In genomic region chr2:19699573-19700295, GRCm38 (mm10) we compare ENCODE assay signal across 19 mouse cellular contexts. TPM values are rescaled to one million over a fixed set of nuclear protein-coding genes. Genes with fewer than 3 reads are reported as not detected.
DNase-seq lines count a peak whose midpoint lies in the region; ATAC-seq lines count a peak whose summit lies in the region.
"Had no signal": no experiment of that assay in that cellular context is flagged by ENCODE, and none has a peak within 500 bp of the region (broad histone marks: within the 10 kb centered on the region; RNA-seq: fewer than 3 reads in every experiment).

No protein-coding gene starts in this region.

- no peak overlapping the region for H3K4me3 ChIP-seq in kidney, embryonic 15.5 days (replicated peaks)
- no peak overlapping the region for H3K4me3 ChIP-seq in kidney, embryonic 16.5 days (ENCODE audit: low read length)
- no peak overlapping the region for H3K4me3 ChIP-seq in liver, embryonic 16.5 days (ENCODE audit: low read depth, low read length)
- H3K4me3 ChIP-seq: gastrocnemius, adult 2 months; hindbrain, embryonic 10.5 days; neural tube, embryonic 12.5 days had no signal

- no peaks in the 10 kb centered on the region for H3K9me3 ChIP-seq in kidney, embryonic 15.5 days (replicated peaks)
- no peaks in the 10 kb centered on the region for H3K9me3 ChIP-seq in kidney, embryonic 16.5 days (ENCODE audit: low read length)
- no peaks in the 10 kb centered on the region for H3K9me3 ChIP-seq in liver, embryonic 16.5 days (replicated peaks; ENCODE audit: control insufficient read depth, low read length)
- H3K9me3 ChIP-seq: hindbrain, embryonic 10.5 days; neural tube, embryonic 12.5 days had no signal

- no peaks in the 10 kb centered on the region for H3K27me3 ChIP-seq in kidney, embryonic 15.5 days
- no peaks in the 10 kb centered on the region for H3K27me3 ChIP-seq in kidney, embryonic 16.5 days (ENCODE audit: insufficient read depth, low read length)
- H3K27me3 ChIP-seq in liver, embryonic 16.5 days (ENCODE audit: control insufficient read depth, insufficient read depth, low read depth, low read length) = no peaks in the 10 kb centered on the region
- H3K27me3 ChIP-seq: neural tube, embryonic 12.5 days had no signal

- H3K9ac ChIP-seq in kidney, embryonic 15.5 days = no peak overlapping the region
- H3K9ac ChIP-seq in kidney, embryonic 16.5 days (replicated peaks; ENCODE audit: low read length) = no peak overlapping the region
- peak overlapping the region; percentile 6; the same call in 1 of the 2 replicates for H3K9ac ChIP-seq in liver, embryonic 16.5 days (ENCODE audit: low read depth, low read length)
- H3K9ac ChIP-seq: neural tube, embryonic 12.5 days had no signal

- no peaks in the 10 kb centered on the region for H3K36me3 ChIP-seq in kidney, embryonic 15.5 days
- H3K36me3 ChIP-seq in kidney, embryonic 16.5 days (ENCODE audit: insufficient read depth, low read length) = no peaks in the 10 kb centered on the region
- no peaks in the 10 kb centered on the region for H3K36me3 ChIP-seq in liver, embryonic 16.5 days (ENCODE audit: control insufficient read depth, insufficient read depth)
- H3K36me3 ChIP-seq: hindbrain, embryonic 10.5 days; neural tube, embryonic 12.5 days had no signal

- ATAC-seq in kidney, embryonic 15.5 days (replicated peaks; ENCODE audit: low FRiP score) = 0 out of 2 replicates have a peak, but pooled peaks have one; percentile 40
- ATAC-seq in kidney, embryonic 16.5 days (ENCODE audit: low FRiP score, low TSS enrichment) = no peak
- ATAC-seq in erythroid progenitor cell, adult 5-6 weeks (replicated peaks; ENCODE audit: low FRiP score, poor library complexity, severe bottlenecking) = peak; percentile 96
- ATAC-seq in liver, embryonic 16.5 days (ENCODE audit: low read depth) = peak; percentile 98

- H3K4me2 ChIP-seq in kidney, embryonic 15.5 days = no peak overlapping the region
- H3K4me2 ChIP-seq in kidney, embryonic 16.5 days (replicated peaks; ENCODE audit: low read depth, low read length) = no peak overlapping the region
- H3K4me2 ChIP-seq in liver, embryonic 16.5 days (ENCODE audit: low read depth, low read length) = peak overlapping the region; percentile 33
- H3K4me2 ChIP-seq: midbrain, embryonic 11.5 days; neural tube, embryonic 12.5 days had no signal

- H3K4me1 ChIP-seq in kidney, embryonic 15.5 days = no peaks in the 10 kb centered on the region
- H3K4me1 ChIP-seq in kidney, embryonic 16.5 days (ENCODE audit: insufficient read depth, low read length) = no peaks in the 10 kb centered on the region
- H3K4me1 ChIP-seq in liver, embryonic 16.5 days (ENCODE audit: control insufficient read depth, low read depth, low read length) = peaks cover 13% of the 10 kb centered on the region
- H3K4me1 ChIP-seq: hindbrain, embryonic 10.5 days; neural tube, embryonic 12.5 days had no signal

- peak; percentile 48 for DNase-seq in c-Kit-positive CD71-positive TER-119-negative erythroid progenitor cells, embryonic 14.5 days (ENCODE audit: low read depth)
- DNase-seq in gastrocnemius, adult 8-10 months (ENCODE audit: low spot score in 2 of 2) = no peak
- DNase-seq in embryo, embryonic 10 days (ENCODE audit: low spot score) = no peak
- no peak for DNase-seq in adrenal gland, postnatal 14 days
- DNase-seq: B cell, adult 2 months; cerebellum, postnatal 10 days; embryo, embryonic 11 days; gastrocnemius, adult 2 months; lung, adult 2 months; lung, postnatal 4 days; right cerebral cortex, postnatal 14 days; thymus, postnatal 25 days had no signal

- H3K27ac ChIP-seq in kidney, embryonic 15.5 days = no peak overlapping the region
- H3K27ac ChIP-seq in kidney, embryonic 16.5 days (ENCODE audit: low read length) = no peak overlapping the region
- H3K27ac ChIP-seq in liver, embryonic 16.5 days (ENCODE audit: low read length) = peak overlapping the region; percentile 66
- H3K27ac ChIP-seq: gastrocnemius, adult 2 months; hindbrain, embryonic 10.5 days; neural tube, embryonic 12.5 days had no signal

- WGBS in kidney, embryonic 15.5 days = 88% methylated on average over 4 of the region's 4 CpGs
- WGBS in kidney, embryonic 16.5 days = 81% methylated on average over 4 of the region's 4 CpGs
- WGBS in liver, embryonic 16.5 days (ENCODE audit: insufficient replicate concordance) = 41% methylated on average over 4 of the region's 4 CpGs

RNA-seq across cellular contexts. Expression of gene Otud1, which starts 42.2 kb away (rescaled TPM):
- polyA plus RNA-seq in kidney, embryonic 15.5 days (2015; fragmentation: Nextera tagmentation; extraction: Ambion mirVana) = 1.3 and 1.5 TPM in 2 replicates
- polyA plus RNA-seq in kidney, embryonic 16.5 days (2015; fragmentation: Nextera tagmentation; extraction: Ambion mirVana) = 1.4 TPM in 2 replicates
- total RNA-seq in erythroid progenitor cell, adult 5-6 weeks (2015; ENCODE audit: low replicate concordance) = 3.6 and 13.4 TPM in 2 replicates
- 3.7 and 6.5 TPM in 2 replicates for total RNA-seq in erythroid progenitor cell, adult 5-6 weeks (2017; ENCODE audit: low replicate concordance)
- polyA plus RNA-seq in liver, embryonic 16.5 days (2015; fragmentation: Nextera tagmentation; extraction: Ambion mirVana) = 0.56 and 0.73 TPM in 2 replicates
- total RNA-seq in gastrocnemius, adult 8-10 months (2022) = 10 to 100 TPM; 10.9 to 33.9 (median 14.9) TPM
- total RNA-seq in adrenal gland, postnatal 14 days (2021) = 7.8 and 10.7 TPM in 2 replicates
